Mouse (Mus musculus) cortical plate, adult 2 months (tissue): Measurements from ENCODE around the gene Ppfia4. TPM values are rescaled to one million over a fixed set of nuclear protein-coding genes. Genes with fewer than 3 reads are reported as not detected.
"Not testable (repeated sequence)": the region's sequence is repeated elsewhere in the genome, so short reads cannot be mapped to it uniquely, and the experiment has no call there.

Experiments used
- H3K27ac ChIP-seq: fragments of 200-500 bp; 2 replicates; pipeline ENCODE4 v1.5.1; 2012; ENCODE audit warnings: low read length, control low read depth, inconsistent platforms; ENCODE audit not compliant: insufficient read depth
- H3K4me1 ChIP-seq: fragments of 200-500 bp; 2 replicates; pipeline ENCODE4 v1.6.1; 2011; ENCODE audit warnings: low read length; ENCODE audit not compliant: control insufficient read depth, insufficient read depth
- H3K4me3 ChIP-seq: fragments of 200-500 bp; 2 replicates; pipeline ENCODE4 v1.5.1; 2011; ENCODE audit warnings: mild to moderate bottlenecking, low read length, control low read depth; ENCODE audit not compliant: insufficient read depth
- CTCF ChIP-seq: fragments of 200-500 bp; IDR thresholded peaks from 2 replicates; pipeline ENCODE4 v1.5.1; 2011; ENCODE audit warnings: mild to moderate bottlenecking, control low read depth, low read length; ENCODE audit not compliant: insufficient read depth; ENCODE audit errors: extremely low read depth
- POLR2A ChIP-seq: fragments of 200-500 bp; IDR thresholded peaks from 2 replicates; pipeline ENCODE4 v1.6.1; 2011; ENCODE audit warnings: mild to moderate bottlenecking, low read length, control low read depth; ENCODE audit not compliant: insufficient read depth; ENCODE audit errors: extremely low read depth
- polyA plus RNA-seq: library from polyadenylated mRNA; depleted of rRNA; stranded (reverse); fragments of >200 nt; gene quantifications from 2 replicates; pipeline ENCODE4 v1.2.3, GENCODE M21; 2012; rRNA removed

Ppfia4 gene
- polyA plus RNA-seq, 1 experiment: 52.6 TPM

- no peak for TF ChIP-seq CTCF
- TF ChIP-seq POLR2A: no peak
- Histone ChIP-seq H3K4me1 (peaks cover 5% of the 10 kb centered on the region; the same call in 1 of the 2 replicates), H3K4me3 (no peak overlapping the region), H3K27ac (no peak overlapping the region)
These were observed 56.9 kb downstream of the Ppfia4 start for GRCm38 (mm10) chr1:134275616-134276464.

DNA sequence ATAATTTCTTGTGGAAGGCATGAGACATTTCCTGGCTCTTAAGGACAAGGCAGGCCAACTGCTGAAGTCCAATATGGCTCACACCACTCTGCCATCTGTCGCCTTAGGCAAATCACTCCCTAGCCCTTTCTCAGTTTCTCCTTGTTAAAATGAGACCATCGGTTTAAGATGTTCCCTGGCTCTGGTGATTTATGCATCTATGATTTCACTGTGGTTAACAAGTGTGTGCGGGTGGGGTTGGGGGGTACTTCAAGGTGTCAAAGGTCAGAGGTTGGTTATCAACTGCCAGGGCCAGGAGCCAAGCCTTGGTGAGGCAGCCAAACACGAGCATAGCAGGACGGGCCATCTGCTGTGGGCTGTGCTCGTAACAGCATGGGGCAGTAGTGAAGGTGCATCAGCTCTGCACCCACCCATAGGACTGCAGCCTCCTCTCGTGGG, 58.2 kb downstream of the Ppfia4 start:
- peaks cover 5% of the 10 kb centered on the region; the same call in 1 of the 2 replicates for H3K4me1 ChIP-seq
- no peak overlapping the region for H3K27ac ChIP-seq
- TF ChIP-seq POLR2A (no peak), CTCF (no peak)
- no peak overlapping the region for H3K4me3 ChIP-seq

DNA sequence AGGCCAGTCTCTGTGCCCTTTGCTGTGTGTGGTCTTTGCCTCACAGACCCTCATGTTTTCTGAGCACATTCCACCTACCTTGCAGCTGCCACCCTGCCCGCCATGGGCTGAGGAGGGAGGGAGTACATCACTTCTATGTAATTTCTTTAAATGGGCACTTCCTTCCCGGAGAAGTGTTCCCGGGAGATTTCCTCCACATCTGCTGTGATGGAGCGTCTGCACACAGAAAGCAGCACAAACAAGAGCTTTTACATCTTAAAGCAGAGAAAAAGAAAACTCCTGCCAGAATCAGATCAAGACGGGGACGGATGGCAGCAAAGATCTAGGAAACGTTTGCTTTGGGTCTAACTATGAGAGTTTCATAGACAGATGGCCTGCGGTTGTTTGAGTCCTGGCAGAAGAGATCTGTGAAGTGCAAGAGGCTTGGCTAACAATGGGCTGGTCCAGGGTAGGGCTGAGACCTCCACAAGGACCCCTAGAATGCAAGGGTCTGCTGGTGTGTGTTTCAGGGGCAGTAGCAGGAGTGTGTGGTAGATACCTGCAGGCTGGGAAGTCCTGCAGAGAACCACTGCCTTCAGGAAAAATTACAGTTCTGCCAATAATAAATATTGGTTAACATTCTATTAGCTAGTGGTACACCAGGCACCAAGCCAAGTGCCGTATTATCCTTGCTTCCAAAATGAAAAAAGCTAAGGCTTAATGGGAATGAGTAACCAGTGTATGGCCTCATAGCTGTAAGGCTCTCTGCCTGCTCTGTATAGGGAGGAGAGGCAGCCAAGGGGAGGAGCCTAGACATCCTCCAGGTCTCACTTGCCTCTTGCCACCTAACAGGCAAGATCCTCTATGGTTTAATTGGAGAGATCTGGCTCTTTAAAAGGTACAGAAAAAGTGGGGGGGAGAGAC, 59.0 kb downstream of the Ppfia4 start:
- TF ChIP-seq CTCF: no peak
- no peak for TF ChIP-seq POLR2A
- 0 out of 2 replicates have a peak overlapping the region, but pooled peaks have one; percentile 0 for H3K27ac ChIP-seq
- H3K4me1 ChIP-seq: peaks cover 5% of the 10 kb centered on the region; the same call in 1 of the 2 replicates
- no peak overlapping the region for H3K4me3 ChIP-seq

DNA sequence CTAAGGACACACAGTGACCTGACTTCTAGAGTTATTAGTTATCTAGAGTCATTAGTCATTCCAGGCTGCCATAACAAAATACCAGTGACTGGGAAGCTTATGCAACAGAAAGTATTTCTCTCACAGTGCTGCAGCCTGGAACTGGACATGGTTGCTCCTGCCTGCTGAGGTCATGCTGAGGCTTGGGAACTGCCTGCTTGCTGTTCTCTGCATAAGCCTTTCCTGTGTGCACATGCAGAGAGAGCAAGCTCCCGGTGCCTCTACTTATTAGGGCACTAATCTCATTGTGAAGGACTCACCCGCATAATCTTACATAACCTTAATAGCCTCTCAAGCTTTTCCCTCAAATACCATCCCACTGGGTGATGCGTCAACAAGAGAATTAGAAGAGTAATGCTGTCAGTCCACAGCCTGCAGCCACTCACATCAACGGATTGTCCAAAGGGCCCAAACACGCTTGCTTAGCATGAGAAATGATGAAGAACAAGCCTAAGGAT, 59.9 kb downstream of the Ppfia4 start:
- Histone ChIP-seq H3K4me3 (no peak overlapping the region), H3K4me1 (peaks cover 5% of the 10 kb centered on the region; the same call in 1 of the 2 replicates), H3K27ac (0 out of 2 replicates have a peak overlapping the region, but pooled peaks have one; percentile 0)
- TF ChIP-seq POLR2A (no peak), CTCF (no peak)

DNA sequence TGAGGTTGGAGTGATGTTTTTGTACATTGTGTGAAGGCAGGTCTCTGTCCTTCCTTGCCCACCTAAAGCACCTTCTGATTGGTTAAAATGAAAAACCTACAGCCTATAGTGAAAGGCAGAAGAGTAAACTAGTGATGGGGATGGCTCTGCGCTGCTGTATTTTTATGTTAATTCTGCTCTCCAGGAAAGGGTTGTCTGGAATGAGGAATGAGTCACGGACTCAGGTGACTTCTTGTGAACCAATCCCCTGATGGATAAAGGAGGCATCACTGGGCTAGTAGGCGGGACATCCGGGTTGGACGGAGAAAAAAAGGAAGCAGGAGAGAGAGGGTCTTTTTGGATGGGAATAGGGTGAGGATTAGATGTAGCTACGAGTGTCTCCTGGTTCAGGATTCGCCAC, 62.7 kb downstream of the Ppfia4 start:
- Histone ChIP-seq H3K4me1 (0 out of 2 replicates have a peak, but pooled peaks cover 2% of the 10 kb centered on the region), H3K27ac (no peak overlapping the region), H3K4me3 (no peak overlapping the region)
- TF ChIP-seq POLR2A (no peak), CTCF (no peak)

DNA sequence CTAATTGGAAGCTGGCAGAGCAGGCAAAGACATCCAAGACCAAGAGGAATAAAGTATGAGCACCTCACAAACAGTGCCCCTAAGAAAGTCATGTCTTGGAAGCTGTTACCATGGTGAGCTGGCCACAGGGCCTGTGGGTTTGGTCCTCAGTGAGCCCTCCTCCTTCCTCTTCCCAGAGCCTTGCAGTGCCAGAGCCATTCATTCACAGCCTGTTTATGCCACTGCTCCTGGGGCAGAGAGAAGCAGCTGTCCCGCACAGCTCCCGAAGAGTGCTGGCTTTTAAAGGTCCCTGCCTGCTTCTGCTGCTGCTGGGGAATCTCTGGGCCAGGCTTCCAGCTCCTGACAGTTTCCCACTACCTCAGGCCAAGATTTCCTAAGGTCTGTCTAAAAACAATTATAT, 66.9 kb downstream of the Ppfia4 start:
- Histone ChIP-seq H3K4me1 (no peaks in the 10 kb centered on the region), H3K27ac (no peak overlapping the region), H3K4me3 (no peak overlapping the region)
- peak; percentile 48; the same call in 1 of the 2 replicates for TF ChIP-seq POLR2A
- TF ChIP-seq CTCF: no peak

DNA sequence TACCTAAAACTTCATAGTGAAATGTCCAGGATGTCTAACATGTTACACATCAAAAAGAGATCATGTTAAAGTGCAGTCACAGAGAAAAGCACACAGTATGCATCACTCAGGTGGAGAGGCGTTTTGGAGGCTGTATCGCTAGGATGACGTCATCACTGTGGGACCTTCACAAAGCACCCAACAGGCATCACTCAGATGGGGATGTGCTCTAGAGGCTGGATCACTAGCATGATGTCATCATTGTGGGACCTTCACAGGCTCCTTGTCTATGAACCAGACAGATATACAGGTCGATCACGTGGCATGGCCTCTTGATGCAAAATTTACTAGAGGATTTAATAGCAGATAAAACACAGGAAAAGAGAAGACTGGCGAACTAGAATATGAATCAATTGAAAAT, 68.4 kb downstream of the Ppfia4 start:
- Histone ChIP-seq H3K4me1 (no peaks in the 10 kb centered on the region), H3K4me3 (no peak overlapping the region), H3K27ac (no peak overlapping the region)
- TF ChIP-seq POLR2A: no peak
- TF ChIP-seq CTCF: no peak

DNA sequence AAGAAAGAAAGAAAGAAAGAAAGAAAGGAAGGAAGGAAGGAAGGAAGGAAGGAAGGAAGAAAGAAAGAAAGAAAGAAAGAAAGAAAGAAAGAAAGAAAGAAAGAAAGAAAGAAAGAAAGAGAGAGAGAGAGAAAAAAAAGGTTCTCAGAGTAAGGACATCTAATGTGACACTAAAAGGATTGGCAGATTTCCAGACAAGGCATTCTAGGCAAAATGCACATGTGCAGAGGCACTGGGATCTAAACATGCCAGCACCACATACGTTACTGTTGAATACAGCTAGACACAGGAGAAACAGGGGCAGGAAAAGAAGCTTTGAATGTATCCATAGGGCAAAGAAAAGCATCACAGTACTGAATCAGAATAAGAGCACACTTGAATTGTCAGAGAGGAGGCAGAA, 83.0 kb downstream of the Ppfia4 start:
- not testable (repeated sequence) for H3K27ac ChIP-seq, H3K4me3 ChIP-seq, H3K4me1 ChIP-seq

Other genes with a start within 250 kb of the Ppfia4 start
- gene Chit1, start 221.7 kb downstream of the Ppfia4 start, polyA plus RNA-seq: 0.13 and 0.19 TPM in 2 replicates
- 18.0 and 18.1 TPM in 2 replicates for gene Chil1, start 150.8 kb downstream of the Ppfia4 start, polyA plus RNA-seq
- gene Mybph, start 139.5 kb downstream of the Ppfia4 start, polyA plus RNA-seq: 0.17 and 0.23 TPM in 2 replicates
- gene Adora1, start 97.5 kb downstream of the Ppfia4 start, polyA plus RNA-seq: 154 and 161 TPM in 2 replicates
- 0.08 and 0.13 TPM in 2 replicates for gene Myog, start 42.9 kb downstream of the Ppfia4 start, polyA plus RNA-seq
- gene Tmem183a, start 29.1 kb upstream of the Ppfia4 start, polyA plus RNA-seq: 56.2 and 62.5 TPM in 2 replicates
- gene 4933406M09Rik, start 53.0 kb upstream of the Ppfia4 start, polyA plus RNA-seq: not detected in 2 replicates
- 14.3 and 15.4 TPM in 2 replicates for gene Cyb5r1, start 72.6 kb upstream of the Ppfia4 start, polyA plus RNA-seq
- gene Adipor1, start 82.5 kb upstream of the Ppfia4 start, polyA plus RNA-seq: 59.2 and 59.7 TPM in 2 replicates
- 26.3 and 28.4 TPM in 2 replicates for gene Klhl12, start 122.6 kb upstream of the Ppfia4 start, polyA plus RNA-seq
- 28.7 TPM in 2 replicates for gene Rabif, start 161.7 kb upstream of the Ppfia4 start, polyA plus RNA-seq
- gene Mgat4e, start 216.8 kb upstream of the Ppfia4 start, polyA plus RNA-seq: 0.08 TPM in 1 of 2 replicates, not detected in the other
- gene Kdm5b, start 227.2 kb upstream of the Ppfia4 start, polyA plus RNA-seq: 26.4 and 27.9 TPM in 2 replicates